Mouse (Mus musculus) left cerebral cortex, adult 2 months (tissue): ENCODE results near the gene Gpbar1. TPM values are rescaled to one million over a fixed set of nuclear protein-coding genes. Genes with fewer than 3 reads are reported as not detected.
A peak's percentile ranks its signal among the peaks of the same experiment; 100 is the strongest.
"Not testable (repeated sequence)": the region's sequence is repeated elsewhere in the genome, so short reads cannot be mapped to it uniquely, and the experiment has no call there.

Experiments
- DNase-seq, 2 experiments: peaks; one replicate each; pipeline ENCODE4 v3.0.0; 2021 to 2022; ENCODE audit warnings: low spot score in 2 of 2, mixed read lengths in 1 of 2; ENCODE audit errors: extremely low spot score in 1 of 2
- H3K27ac ChIP-seq: fragments of 200-600 bp; 2 replicates; pipeline ENCODE4 v1.8.1; 2022
- H3K4me3 ChIP-seq: fragments of 200-600 bp; 2 replicates; pipeline ENCODE4 v1.8.1; 2022
- CTCF ChIP-seq: fragments of 200-600 bp; IDR thresholded peaks from 2 replicates; pipeline ENCODE4 v1.8.1; 2022; ENCODE audit warnings: antibody characterized with exemption, mild to moderate bottlenecking, moderate library complexity
- intact Hi-C: fragments of 180-260 bp; cut with DNase I; formaldehyde crosslinking; loops from one replicate; pipeline ENCODE4 v1.15.1; 2025
- total RNA-seq, 2 experiments: library from RNA; stranded (reverse); gene quantifications; 2 replicates each; pipeline ENCODE4 v1.2.3; 2021

Gene Gpbar1
- total RNA-seq, 2 experiments from 2014 or later: not detected

DNA sequence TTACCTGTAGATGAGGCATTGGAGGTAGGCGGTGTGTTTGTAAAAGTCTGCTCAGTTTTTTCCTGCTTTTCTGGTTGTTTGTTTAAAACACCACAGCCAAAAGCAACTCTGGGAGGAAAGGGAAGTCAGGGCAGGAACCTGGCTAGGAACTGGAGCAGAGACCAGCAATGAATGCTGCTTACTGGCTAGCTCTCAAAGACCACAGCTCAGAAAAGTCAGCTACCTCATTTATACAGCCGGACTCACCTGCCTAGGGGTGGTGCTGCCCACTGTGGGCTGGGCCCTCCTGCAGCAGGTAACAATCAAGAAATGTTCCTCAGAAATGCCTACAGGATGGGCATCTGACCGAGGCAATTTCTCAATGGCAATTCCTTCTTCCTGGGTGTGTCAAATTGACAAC lies 36.4 kb downstream of the Gpbar1 start:
- Histone ChIP-seq H3K27ac (no peak overlapping the region), H3K4me3 (no peak overlapping the region)
- intact Hi-C loops: no loop called here
- DNase-seq: no peak
- TF ChIP-seq CTCF: no peak

DNA sequence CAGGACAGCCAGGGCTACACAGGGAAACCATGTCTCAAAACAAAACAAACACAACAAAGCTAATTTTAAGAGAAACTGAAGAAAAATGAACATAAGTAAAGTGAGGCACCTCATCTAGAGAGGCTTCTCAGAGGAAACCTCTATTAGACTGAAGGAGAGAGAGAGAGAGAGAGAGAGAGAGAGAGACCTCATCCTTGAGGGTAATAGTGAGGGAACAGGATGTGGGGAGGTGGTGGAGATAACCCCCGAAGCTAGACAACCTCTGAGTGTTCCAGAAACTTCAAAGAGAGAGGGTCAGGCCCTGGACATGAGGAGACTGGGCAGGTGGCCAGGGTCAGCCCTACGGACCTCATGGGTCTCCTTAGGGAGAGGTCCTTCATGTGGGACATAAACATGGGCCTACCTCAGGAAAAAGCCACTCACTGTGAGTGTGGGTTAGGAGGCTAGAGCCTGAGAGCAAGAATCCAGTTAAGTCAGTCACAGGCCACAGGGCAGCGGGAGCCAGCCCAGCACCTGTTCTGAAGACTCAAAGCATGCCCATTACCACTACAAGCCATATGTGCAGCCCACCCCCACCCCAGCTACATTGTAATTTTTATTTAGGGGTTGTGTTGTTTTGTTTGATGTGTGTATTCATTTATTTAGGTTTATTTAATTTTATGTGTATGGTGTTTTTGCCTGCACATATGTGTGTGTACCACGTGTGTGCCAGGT lies 37.9 kb downstream of the Gpbar1 start:
- Histone ChIP-seq H3K27ac (no peak overlapping the region), H3K4me3 (no peak overlapping the region)
- no peak for DNase-seq
- intact Hi-C loops: no loop called here
- TF ChIP-seq CTCF: no peak

DNA sequence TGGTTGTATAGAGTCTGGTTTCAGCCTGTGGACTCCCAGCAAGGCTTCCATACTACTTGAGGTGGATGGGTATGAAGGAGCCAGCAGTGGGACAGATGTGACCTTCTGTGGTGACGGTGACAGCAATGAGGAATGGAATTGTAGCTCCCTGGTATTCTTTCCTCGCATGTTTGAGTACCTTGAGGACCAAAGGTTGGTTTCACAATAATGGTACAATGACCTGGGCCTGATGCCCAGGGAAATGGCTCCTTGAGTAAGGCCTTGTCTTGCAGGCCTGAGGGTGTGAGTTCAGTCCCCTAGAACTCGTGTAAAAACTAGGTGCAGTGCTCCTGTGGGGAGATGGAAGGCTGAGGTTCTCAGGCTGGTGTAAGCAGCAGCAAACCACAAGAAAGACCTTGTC lies 40.4 kb downstream of the Gpbar1 start:
- TF ChIP-seq CTCF: no peak
- no peak for DNase-seq
- intact Hi-C loops: no loop called here
- Histone ChIP-seq H3K4me3 (no peak overlapping the region), H3K27ac (no peak overlapping the region)

DNA sequence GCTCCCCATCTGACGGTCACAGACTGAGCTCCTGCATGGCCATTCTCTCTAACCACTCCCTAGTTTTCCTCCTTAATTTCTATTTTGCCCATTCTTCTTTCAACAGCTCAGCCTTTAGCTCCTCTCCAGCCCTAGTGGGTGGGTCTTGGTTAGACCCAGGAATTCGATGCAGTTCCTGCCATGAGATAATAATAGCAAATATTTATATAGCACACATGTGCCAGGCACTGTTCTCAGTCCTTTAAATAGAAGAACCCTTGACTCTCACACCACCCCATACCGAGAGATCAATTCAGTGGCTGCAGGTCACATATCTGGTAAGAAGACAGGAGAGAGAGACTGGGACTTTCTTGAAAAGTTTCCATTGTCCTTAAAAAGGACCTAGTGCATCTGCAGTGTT lies 43.0 kb downstream of the Gpbar1 start:
- intact Hi-C loops: no loop called here
- DNase-seq: no peak
- TF ChIP-seq CTCF: no peak
- Histone ChIP-seq H3K27ac (no peak overlapping the region), H3K4me3 (no peak overlapping the region)

DNA sequence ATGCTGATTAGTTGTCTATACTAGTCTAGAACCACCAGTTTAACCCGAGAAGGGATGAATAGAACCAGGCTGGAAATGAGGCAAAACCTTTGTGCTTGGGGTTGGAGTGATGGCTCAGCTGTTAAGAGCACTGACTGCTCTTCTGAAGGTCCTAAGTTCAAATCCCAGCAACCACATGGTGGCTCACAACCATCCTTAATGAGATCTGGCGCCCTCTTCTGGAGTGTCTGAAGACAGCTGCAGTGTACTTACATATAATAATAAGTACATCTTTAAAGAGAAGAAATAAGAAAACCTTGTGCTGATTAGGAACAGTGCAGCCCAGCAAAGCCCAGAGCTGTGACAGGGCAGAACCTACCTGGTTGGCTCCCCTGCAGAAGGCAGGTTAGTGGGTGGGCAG lies 48.6 kb downstream of the Gpbar1 start:
- DNase-seq, H3K27ac ChIP-seq, H3K4me3 ChIP-seq, intact Hi-C loops: not testable (repeated sequence)
- peak; percentile 20 for TF ChIP-seq CTCF

Other genes starting within 250 kb of the Gpbar1 start
- gene Tns1, start 154.1 kb upstream of the Gpbar1 start, total RNA-seq: 10 to 100 TPM; 43.5 to 46.4 TPM
- under 1 TPM in 1 of 2 experiments, not detected in 1; 0.19 TPM for gene Rufy4, start 153.0 kb upstream of the Gpbar1 start, total RNA-seq
- not detected for gene Cxcr2, start 124.6 kb upstream of the Gpbar1 start, total RNA-seq
- not detected for gene Cxcr1, start 83.9 kb upstream of the Gpbar1 start, total RNA-seq
- gene Arpc2, start 42.5 kb upstream of the Gpbar1 start, total RNA-seq: 100 to 1,000 TPM; 249 to 278 TPM
- gene Aamp, start 6.2 kb downstream of the Gpbar1 start, total RNA-seq: 100 to 1,000 TPM; 140 to 143 TPM
- 100 to 1,000 TPM; 155 to 164 TPM for gene Pnkd, start 6.4 kb downstream of the Gpbar1 start, total RNA-seq
- 10 to 100 TPM; 19.4 to 22.0 TPM for gene Tmbim1, start 27.1 kb downstream of the Gpbar1 start, total RNA-seq
- 1 to 10 TPM in 1 of 2 experiments, under 1 TPM in 1; 0.54 to 1.9 TPM for gene Catip, start 83.6 kb downstream of the Gpbar1 start, total RNA-seq
- gene Slc11a1, start 96.6 kb downstream of the Gpbar1 start, total RNA-seq: 1 to 10 TPM; 5.0 to 5.4 TPM
- 10 to 100 TPM; 21.6 to 25.6 TPM for gene Ctdsp1, start 113.0 kb downstream of the Gpbar1 start, total RNA-seq
- gene Vil1, start 130.8 kb downstream of the Gpbar1 start, total RNA-seq: 1 to 10 TPM in 1 of 2 experiments, under 1 TPM in 1; 0.30 to 1.0 TPM
- gene Cnot9, start 227.5 kb downstream of the Gpbar1 start, total RNA-seq: 10 to 100 TPM; 26.6 to 27.0 TPM